Mouse (Mus musculus): ENCODE results near the gene 9130409I23Rik.

9130409I23Rik gene

GRCm38 (mm10) chr1:181050937-181051336 is at the start of gene 9130409I23Rik:
9130409I23Rik (plus strand) TSS chr1:181051237.
- DNase-seq, result no peak

GRCm38 (mm10) chr1:181001621-181002020 is 49.4 kb upstream of the 9130409I23Rik start:
- no peak for DNase-seq

DNA sequence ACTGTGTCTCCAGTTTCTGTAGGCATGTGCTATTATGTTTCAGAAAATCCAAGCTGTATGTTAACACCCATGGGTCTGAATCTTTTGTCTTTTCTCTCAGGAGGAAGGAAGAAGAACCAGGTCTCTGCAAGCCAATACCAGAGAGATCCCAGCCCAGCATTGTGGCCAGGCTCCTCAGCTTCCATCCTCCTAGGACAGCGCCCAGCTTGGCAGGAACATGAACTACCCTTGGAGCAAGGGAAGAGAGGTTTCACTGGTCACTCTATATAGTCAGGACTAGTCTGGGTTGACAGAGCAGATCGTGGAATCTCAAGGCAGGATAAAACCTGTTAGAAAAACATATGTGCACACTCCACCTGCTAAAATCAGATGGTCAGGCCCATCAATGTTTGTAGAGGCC is 47.2 kb upstream of the 9130409I23Rik start:
- DNase-seq, result no peak

DNA sequence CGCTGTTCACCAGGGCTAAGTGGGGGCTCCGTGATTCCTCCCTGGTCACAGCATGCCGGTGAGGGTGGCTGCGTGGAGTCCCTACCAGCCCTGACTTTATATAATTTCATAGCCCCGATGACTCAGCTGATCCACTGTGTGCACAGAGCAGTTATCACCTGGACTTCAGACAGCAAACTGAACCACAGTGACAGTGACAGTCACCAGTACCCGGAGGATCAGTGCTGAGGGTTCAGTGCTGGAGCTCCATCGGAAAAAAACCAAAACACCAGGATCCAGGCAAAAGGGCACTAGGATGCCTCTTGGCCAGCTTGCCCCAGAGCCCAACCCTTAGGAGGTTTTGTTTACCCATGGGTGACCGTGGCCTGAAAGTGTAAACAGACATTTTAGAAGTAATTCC is 45.7 kb upstream of the 9130409I23Rik start:
- no peak for DNase-seq

- DNase-seq, result no peak
Measured at GRCm38 (mm10) chr1:181007831-181008230, 43.2 kb upstream of the 9130409I23Rik start.

GRCm38 (mm10) chr1:181008266-181008665 is 42.8 kb upstream of the 9130409I23Rik start:
- DNase-seq, result no peak

GRCm38 (mm10) chr1:181009011-181009590 is 41.9 kb upstream of the 9130409I23Rik start:
- DNase-seq, result no peak

DNA sequence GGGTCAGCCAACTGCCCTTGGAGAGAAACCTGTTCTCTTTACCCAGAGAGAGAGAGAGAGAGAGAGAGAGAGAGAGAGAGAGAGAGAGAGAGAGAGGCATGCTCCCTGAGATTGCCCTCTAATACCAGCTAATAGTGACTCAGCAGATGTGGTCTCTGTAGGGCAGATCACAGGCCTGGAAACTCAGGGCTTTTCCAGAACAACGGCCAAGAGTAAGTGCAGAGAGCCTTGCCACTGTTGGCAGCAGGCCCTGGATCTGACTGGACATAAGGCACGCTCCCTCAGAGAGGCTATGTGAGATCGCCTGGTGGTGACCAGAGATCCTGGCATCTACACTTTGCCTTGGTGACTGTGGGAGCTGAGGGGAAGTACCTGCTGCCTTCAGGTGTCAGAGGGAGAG is 41.3 kb upstream of the 9130409I23Rik start:
- DNase-seq, result no peak

- no peak for DNase-seq
Measured at GRCm38 (mm10) chr1:181010171-181010932, 40.7 kb upstream of the 9130409I23Rik start.

DNA sequence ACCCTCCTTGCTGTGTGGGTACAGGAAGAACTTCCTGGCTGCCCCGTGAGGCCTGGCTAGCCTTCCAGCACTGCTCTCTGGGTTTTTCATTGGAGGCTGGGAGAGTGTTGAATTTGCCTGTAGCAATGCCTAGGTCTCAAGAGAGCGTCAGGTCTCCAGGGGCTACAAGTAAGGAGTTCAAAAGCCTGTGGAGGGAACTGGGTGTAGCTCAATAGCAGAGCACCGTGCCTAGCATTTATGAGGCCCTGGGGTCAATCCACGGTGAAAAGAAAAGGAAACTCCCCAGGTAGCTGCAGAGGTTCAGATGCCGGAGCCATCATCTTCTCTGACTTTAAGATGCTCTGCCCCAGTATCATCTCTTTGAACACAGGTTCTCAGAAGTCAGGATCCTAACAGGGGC is 39.4 kb upstream of the 9130409I23Rik start:
- DNase-seq, result no peak

DNA sequence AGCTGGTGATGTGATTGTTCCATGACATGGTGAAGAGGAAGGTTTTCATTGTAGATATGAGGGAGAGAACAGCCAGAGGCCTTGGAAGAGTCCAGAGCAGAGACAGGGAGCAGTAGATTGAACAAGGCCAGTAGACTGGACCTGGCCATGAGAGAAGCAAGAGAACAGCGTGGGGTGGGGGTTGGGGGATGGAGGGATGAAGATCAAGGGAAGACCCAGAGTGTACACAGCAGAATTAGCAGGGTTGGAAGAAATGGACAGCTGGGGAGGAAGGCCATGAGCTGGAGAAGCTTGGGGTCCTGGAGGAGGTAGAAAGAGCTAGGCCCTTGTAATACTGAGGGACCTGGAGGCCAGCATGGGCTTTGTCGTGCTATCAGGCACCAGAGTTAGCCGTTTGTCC is 38.6 kb upstream of the 9130409I23Rik start:
- no peak for DNase-seq

GRCm38 (mm10) chr1:181013446-181013845 is 37.6 kb upstream of the 9130409I23Rik start:
- DNase-seq, result no peak

GRCm38 (mm10) chr1:181014731-181015500 is 36.1 kb upstream of the 9130409I23Rik start:
- no peak for DNase-seq

DNA sequence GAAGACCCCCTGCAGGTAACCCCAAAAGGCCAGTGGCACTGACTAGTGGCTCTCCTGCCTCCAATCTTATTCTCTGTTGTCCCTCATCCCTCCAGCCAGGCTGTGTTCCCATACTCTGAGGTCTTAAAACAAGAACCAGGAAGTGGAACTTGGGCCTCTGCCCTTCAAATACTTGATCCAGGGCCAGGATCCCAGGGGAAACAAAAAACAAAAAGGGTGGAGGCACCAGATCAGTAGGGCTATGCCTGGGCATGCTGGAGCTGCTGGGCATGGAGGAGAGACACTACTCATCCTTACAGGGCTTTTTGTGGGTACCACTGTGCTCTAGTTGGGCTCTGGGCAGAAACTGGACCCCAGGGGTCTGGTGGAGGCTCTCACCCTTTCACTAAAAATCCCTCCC is 35.5 kb upstream of the 9130409I23Rik start:
- no peak for DNase-seq

DNA sequence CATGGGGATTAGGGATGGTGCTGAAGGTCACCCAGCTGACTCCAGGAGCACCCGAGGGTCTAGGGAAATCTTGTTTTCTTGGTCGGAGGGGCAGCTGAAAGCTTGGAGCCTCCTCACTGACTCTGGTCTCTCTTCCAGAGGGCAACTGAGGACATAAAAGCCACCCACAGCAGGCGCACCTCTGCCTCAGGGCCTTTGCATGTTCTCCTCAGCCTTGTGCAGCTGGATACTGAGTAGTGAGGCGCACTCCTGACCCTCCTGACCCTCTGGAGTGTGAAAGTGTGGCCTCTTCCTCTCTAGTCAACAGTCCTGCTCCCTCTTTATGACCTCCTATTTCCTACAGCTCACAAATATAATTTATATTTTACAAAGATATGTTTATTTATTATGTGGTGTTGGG is 35.0 kb upstream of the 9130409I23Rik start:
- no peak for DNase-seq

DNA sequence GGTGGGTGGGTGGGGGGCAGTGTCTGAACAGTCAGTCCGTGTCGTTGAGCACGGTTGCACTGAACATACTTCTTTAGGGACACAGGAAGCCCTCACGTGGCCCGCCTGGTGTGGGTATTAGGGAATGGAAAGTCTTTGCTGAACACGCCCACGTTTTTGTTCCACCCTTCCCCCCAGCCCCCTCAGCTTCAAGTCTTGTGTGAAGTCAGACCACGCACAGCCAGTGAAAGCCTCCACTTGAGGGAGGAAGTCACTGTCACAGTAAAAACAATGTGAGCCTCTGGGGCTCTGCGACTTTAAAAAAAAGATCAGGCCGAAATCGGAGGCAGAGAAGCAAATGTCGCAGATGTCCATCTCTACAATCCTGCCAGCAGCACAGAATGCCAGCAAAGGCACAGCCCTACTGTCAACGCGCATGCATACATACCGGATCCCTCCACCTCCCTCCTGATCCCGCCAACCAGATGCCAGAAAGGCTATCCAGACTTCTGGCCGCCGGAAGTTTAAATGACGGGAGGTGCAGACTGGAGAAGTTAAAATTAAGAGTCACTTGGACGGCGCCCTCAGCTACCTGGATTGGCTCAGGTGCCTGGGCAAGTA is 34.4 kb upstream of the 9130409I23Rik start:
- peak; percentile 42 for DNase-seq

DNA sequence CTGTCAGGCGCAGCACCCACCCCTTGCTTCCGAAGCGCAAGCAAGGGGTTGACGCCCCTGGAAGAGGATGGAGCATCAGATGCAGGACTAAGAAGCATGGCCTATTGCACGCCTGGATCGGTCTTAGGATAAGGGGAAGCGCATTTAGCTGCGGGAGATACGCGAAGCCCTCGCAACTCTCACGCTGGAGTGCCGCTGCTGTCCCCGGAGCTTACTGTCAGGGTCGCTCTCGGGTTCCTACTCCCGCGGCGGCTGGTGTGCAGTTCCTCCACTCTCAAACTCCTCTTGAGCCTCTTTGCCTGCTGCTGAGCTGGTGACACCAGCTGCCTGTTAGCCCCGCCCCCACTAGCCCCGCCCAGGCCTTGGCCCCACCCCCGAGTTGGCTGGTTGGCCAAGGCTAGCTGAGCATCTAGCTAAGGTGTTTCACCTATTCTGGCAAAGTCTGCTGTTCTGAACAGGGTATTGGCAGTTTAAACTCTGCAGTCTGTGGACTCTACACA is 33.8 kb upstream of the 9130409I23Rik start:
- peak; percentile 56 for DNase-seq

DNA sequence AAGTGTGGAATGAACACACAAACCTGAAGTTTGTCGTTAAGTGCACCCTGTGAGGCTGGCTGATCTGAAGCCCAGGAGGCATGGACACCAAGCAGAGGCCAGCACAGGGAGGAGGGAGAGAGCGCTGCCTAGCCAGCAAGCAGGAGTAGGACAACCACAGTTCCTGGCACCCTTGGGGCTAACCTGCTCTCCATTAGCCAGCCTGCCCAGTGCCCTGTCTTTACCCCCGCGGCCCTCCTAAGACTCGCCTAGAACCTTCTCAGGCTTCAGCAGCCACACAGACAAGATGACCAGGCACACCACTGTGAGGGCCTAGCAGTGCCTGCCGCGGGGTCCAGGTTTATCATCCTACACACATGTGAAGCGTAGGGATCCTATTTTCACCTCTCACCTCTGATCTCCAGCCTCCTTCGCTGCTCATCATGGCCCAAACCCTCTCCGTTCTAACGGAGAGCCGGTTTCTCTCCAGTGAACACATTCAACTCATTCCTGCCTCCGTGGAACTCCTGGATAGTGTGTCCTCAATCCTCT is 33.1 kb upstream of the 9130409I23Rik start:
- DNase-seq, result no peak

DNA sequence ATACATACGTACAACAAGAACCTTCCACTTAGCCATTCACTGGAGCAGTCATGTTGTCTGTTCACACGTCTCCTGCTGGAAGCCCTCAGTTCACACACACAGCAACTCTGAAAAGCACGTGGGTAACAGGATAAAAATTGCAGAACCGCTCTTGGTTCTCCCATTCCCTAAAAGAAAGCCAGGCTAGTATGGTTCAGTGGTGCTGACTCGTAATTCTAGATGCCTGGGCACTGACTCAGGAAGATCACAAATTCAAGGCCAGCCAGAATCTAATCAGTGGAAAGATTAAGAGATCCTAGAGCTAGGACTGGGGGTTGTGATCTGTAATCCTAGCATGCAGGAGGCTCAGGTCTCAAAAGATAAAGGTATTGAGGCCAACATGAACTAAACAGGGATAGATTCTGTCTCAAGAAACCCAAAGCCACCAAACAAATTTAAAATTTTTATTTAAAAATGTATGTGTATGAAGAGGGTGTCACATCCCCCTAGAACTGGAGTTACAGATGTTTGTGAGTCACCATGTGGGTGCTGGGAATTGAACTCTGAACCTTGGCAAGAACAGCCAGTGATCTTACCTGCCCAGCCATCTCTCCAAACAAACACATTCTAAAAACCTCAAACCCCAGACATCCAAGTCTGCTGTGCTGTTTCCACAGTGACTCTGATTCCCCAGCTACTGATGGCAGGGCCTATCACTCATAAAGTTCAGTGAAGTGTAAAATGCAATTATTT is 30.1 kb upstream of the 9130409I23Rik start, which contains the start of gene Ephx1:
Gene Ephx1, minus strand, starts transcription at position 149 of the 732 bp plus-strand sequence.
- no peak for DNase-seq

- no peak for DNase-seq
Measured at GRCm38 (mm10) chr1:181021488-181021865, 29.6 kb upstream of the 9130409I23Rik start.

DNA sequence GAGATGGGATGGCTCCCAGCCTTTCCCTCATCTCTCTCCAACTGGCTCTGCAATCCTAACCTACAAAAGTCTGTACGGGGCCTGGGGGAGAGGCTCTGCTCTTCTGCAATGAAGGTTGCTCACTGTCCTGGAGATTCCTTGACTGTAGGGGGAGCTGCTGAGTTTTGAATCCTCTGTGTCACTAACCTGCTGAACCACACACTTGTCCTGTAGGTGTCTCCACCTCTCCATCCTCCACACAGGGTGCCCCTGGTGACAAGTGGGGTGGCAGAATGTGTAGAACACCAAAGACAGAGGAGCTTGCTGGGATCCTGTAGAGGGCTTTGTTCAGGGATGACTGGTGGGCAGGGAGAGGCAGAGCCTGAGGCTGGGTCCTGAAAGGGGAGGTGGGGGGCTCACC is 28.8 kb upstream of the 9130409I23Rik start:
- DNase-seq, result no peak
